Mouse (Mus musculus): ENCODE data around the gene Ptar1. TPM values are rescaled to one million over a fixed set of nuclear protein-coding genes. Genes with fewer than 3 reads are reported as not detected.

Gene Ptar1
- total RNA-seq, 1 experiment = 19.1 TPM

- H3K4me3 ChIP-seq (ENCODE audit: insufficient read depth in 1 of 2, low read depth in 1 of 2, low read length in 2 of 2, poor library complexity in 1 of 2, severe bottlenecking in 1 of 2) = peak overlapping the region; percentile 74 to 83
- H3K27ac ChIP-seq (ENCODE audit: insufficient read depth, low read depth, low read length, poor library complexity, severe bottlenecking) = no peak overlapping the region
- H3K4me1 ChIP-seq (ENCODE audit: control insufficient read depth in 2 of 2, insufficient read depth in 2 of 2, low read length in 2 of 2, poor library complexity in 1 of 2) = peaks cover 2% of the 10 kb centered on the region in 2 experiments; a peak in 1 of 4 replicates
- no peaks in the 10 kb centered on the region for H3K36me3 ChIP-seq (ENCODE audit: control insufficient read depth, insufficient read depth, low read length, poor library complexity, severe bottlenecking)
- DNase-seq (ENCODE audit: low read depth, low spot score) = peak; percentile 90
- in situ Hi-C loops (cut with MboI; ENCODE audit: low sequenced_read_pairs in 2 of 2, unreplicated experiment in 2 of 2) = no loop called here
- H3K9me3 ChIP-seq (ENCODE audit: control insufficient read depth, insufficient read depth, low read depth, low read length) = no peaks in the 10 kb centered on the region
- no peak for TF ChIP-seq CHD2 (IDR thresholded peaks at IDR 0.05; ENCODE audit: low read depth, low read length)
- peak; percentile 9; the same call in 1 of the 2 replicates for TF ChIP-seq ZC3H11A (IDR thresholded peaks at IDR 0.05; ENCODE audit: borderline replicate concordance, low read depth, low read length)
- H3K9ac ChIP-seq (ENCODE audit: insufficient read depth, low read depth, low read length, poor library complexity, severe bottlenecking) = peak overlapping the region; percentile 76
Observed at GRCm38 (mm10) chr19:23757961-23758553, 70.8 kb downstream of the Ptar1 start.

GRCm38 (mm10) chr19:23758554-23759321 is 71.5 kb downstream of the Ptar1 start, which contains the start of gene Apba1:
TSS of gene Apba1 (plus strand) at chr19:23758887.
- in situ Hi-C loops (cut with MboI; ENCODE audit: low sequenced_read_pairs in 2 of 2, unreplicated experiment in 2 of 2) = no loop called here
- DNase-seq (ENCODE audit: low read depth, low spot score) = peak; percentile 19
- Histone ChIP-seq H3K27ac (ENCODE audit: insufficient read depth, low read depth, low read length, poor library complexity, severe bottlenecking) (no peak within 1 kb of the TSS), H3K9me3 (ENCODE audit: control insufficient read depth, insufficient read depth, low read depth, low read length) (no peaks in the 10 kb centered on the region), H3K36me3 (ENCODE audit: control insufficient read depth, insufficient read depth, low read length, poor library complexity, severe bottlenecking) (no peaks in the 10 kb centered on the region), H3K4me1 (ENCODE audit: control insufficient read depth in 2 of 2, insufficient read depth in 2 of 2, low read length in 2 of 2, poor library complexity in 1 of 2) (peaks cover 2% of the 10 kb centered on the region in 2 experiments; a peak in 1 of 4 replicates), H3K9ac (ENCODE audit: insufficient read depth, low read depth, low read length, poor library complexity, severe bottlenecking) (peak within 1 kb of the TSS; percentile 76), H3K4me3 (ENCODE audit: insufficient read depth in 1 of 2, low read depth in 1 of 2, low read length in 2 of 2, poor library complexity in 1 of 2, severe bottlenecking in 1 of 2) (peak within 1 kb of the TSS; percentile 74 to 83)
- TF ChIP-seq HCFC1 (IDR thresholded peaks at IDR 0.05; ENCODE audit: borderline replicate concordance, insufficient read depth, low read length) (no peak), ZNF384 (IDR thresholded peaks at IDR 0.05; ENCODE audit: low read depth, low read length) (no peak), MAFK (IDR thresholded peaks at IDR 0.05; ENCODE audit: insufficient read depth, low read depth, low read length) (no peak), CHD2 (IDR thresholded peaks at IDR 0.05; ENCODE audit: low read depth, low read length) (no peak), ZC3H11A (IDR thresholded peaks at IDR 0.05; ENCODE audit: borderline replicate concordance, low read depth, low read length) (no peak)

GRCm38 (mm10) chr19:23759322-23759945 is 72.2 kb downstream of the Ptar1 start:
- no peaks in the 10 kb centered on the region for H3K9me3 ChIP-seq (ENCODE audit: control insufficient read depth, insufficient read depth, low read depth, low read length)
- peaks cover 2% of the 10 kb centered on the region in 2 experiments; a peak in 1 of 4 replicates for H3K4me1 ChIP-seq (ENCODE audit: control insufficient read depth in 2 of 2, insufficient read depth in 2 of 2, low read length in 2 of 2, poor library complexity in 1 of 2)
- TF ChIP-seq CHD2 (IDR thresholded peaks at IDR 0.05; ENCODE audit: low read depth, low read length) (no peak), MAFK (IDR thresholded peaks at IDR 0.05; ENCODE audit: insufficient read depth, low read depth, low read length) (no peak), ZNF384 (IDR thresholded peaks at IDR 0.05; ENCODE audit: low read depth, low read length) (no peak), HCFC1 (IDR thresholded peaks at IDR 0.05; ENCODE audit: borderline replicate concordance, insufficient read depth, low read length) (no peak), ZC3H11A (IDR thresholded peaks at IDR 0.05; ENCODE audit: borderline replicate concordance, low read depth, low read length) (no peak)
- H3K36me3 ChIP-seq (ENCODE audit: control insufficient read depth, insufficient read depth, low read length, poor library complexity, severe bottlenecking) = no peaks in the 10 kb centered on the region
- peak overlapping the region; percentile 72 to 74 for H3K4me3 ChIP-seq (ENCODE audit: insufficient read depth in 1 of 2, low read depth in 1 of 2, low read length in 2 of 2, poor library complexity in 1 of 2, severe bottlenecking in 1 of 2)
- no peak overlapping the region for H3K27ac ChIP-seq (ENCODE audit: insufficient read depth, low read depth, low read length, poor library complexity, severe bottlenecking)
- in situ Hi-C loops (cut with MboI; ENCODE audit: low sequenced_read_pairs in 2 of 2, unreplicated experiment in 2 of 2) = no loop called here
- peak; percentile 9 for DNase-seq (ENCODE audit: low read depth, low spot score)
- H3K9ac ChIP-seq (ENCODE audit: insufficient read depth, low read depth, low read length, poor library complexity, severe bottlenecking) = no peak overlapping the region; the same call in 1 of the 2 replicates

GRCm38 (mm10) chr19:23763371-23763770 is 76.1 kb downstream of the Ptar1 start:
- in situ Hi-C loops (cut with MboI; ENCODE audit: low sequenced_read_pairs in 2 of 2, unreplicated experiment in 2 of 2) = no loop called here
- no peak overlapping the region for H3K9ac ChIP-seq (ENCODE audit: insufficient read depth, low read depth, low read length, poor library complexity, severe bottlenecking)
- no peak for TF ChIP-seq HCFC1 (IDR thresholded peaks at IDR 0.05; ENCODE audit: borderline replicate concordance, insufficient read depth, low read length)
- no peak for TF ChIP-seq MAFK (IDR thresholded peaks at IDR 0.05; ENCODE audit: insufficient read depth, low read depth, low read length)
- TF ChIP-seq CHD2 (IDR thresholded peaks at IDR 0.05; ENCODE audit: low read depth, low read length) = no peak
- no peak for TF ChIP-seq ZNF384 (IDR thresholded peaks at IDR 0.05; ENCODE audit: low read depth, low read length)
- no peak for TF ChIP-seq ZC3H11A (IDR thresholded peaks at IDR 0.05; ENCODE audit: borderline replicate concordance, low read depth, low read length)
- H3K27ac ChIP-seq (ENCODE audit: insufficient read depth, low read depth, low read length, poor library complexity, severe bottlenecking) = no peak overlapping the region
- no peak for DNase-seq (ENCODE audit: low read depth, low spot score)
- H3K9me3 ChIP-seq (ENCODE audit: control insufficient read depth, insufficient read depth, low read depth, low read length) = no peaks in the 10 kb centered on the region
- no peak overlapping the region for H3K4me3 ChIP-seq (ENCODE audit: insufficient read depth in 1 of 2, low read depth in 1 of 2, low read length in 2 of 2, poor library complexity in 1 of 2, severe bottlenecking in 1 of 2)
- no peaks in the 10 kb centered on the region for H3K4me1 ChIP-seq (ENCODE audit: control insufficient read depth in 2 of 2, insufficient read depth in 2 of 2, low read length in 2 of 2, poor library complexity in 1 of 2)
- H3K36me3 ChIP-seq (ENCODE audit: control insufficient read depth, insufficient read depth, low read length, poor library complexity, severe bottlenecking) = no peaks in the 10 kb centered on the region
